In the genomic region with DNA sequence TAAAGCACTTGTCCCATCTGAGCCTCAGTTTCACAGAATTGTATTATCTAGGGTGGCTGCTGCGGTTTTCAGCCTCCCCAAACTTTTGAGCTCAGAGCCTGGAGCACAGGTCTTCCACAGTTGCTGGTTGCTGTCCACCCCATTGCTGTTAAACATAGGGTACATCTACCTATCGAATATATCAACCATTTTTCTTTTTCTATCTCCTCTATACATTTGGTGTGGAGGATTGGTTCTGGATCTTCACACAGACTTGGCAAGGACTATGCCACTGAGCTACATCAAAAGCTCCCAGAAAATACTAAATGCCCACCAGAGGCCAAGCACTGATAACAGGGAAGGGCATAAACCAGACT, we compare ENCODE assay signal across 8 mouse cellular contexts. TPM values are rescaled to one million over a fixed set of nuclear protein-coding genes. Genes with fewer than 3 reads are reported as not detected.
A peak's percentile ranks its signal among the peaks of the same experiment; 100 is the strongest.
DNase-seq lines count a peak whose midpoint lies in the region; TF ChIP-seq lines count a peak whose summit lies in the region.

No protein-coding gene starts in this region.

- peaks cover 17% of the 10 kb centered on the region for H3K4me1 ChIP-seq in heart, embryonic 10.5 days
- H3K4me1 ChIP-seq in E14TG2a.4 (replicated peaks; ENCODE audit: low read depth, low read length): peaks cover 21% of the 10 kb centered on the region
- peaks cover 15% of the 10 kb centered on the region for H3K4me1 ChIP-seq in hindbrain, embryonic 10.5 days (replicated peaks)
- peaks cover 58% of the 10 kb centered on the region for H3K4me1 ChIP-seq in megakaryocyte, embryonic 14.5 days

- 18% methylated on average over 2 of the region's 2 CpGs for WGBS in heart, embryonic 10.5 days
- WGBS in hindbrain, embryonic 10.5 days: 35% methylated on average over 2 of the region's 2 CpGs

- H3K9me3 ChIP-seq in heart, embryonic 10.5 days: no peaks in the 10 kb centered on the region
- H3K9me3 ChIP-seq in E14TG2a.4 (ENCODE audit: low read length): no peaks in the 10 kb centered on the region; the same call in 1 of the 2 replicates
- H3K9me3 ChIP-seq in hindbrain, embryonic 10.5 days: no peaks in the 10 kb centered on the region
- no peaks in the 10 kb centered on the region for H3K9me3 ChIP-seq in megakaryocyte, embryonic 14.5 days

- H3K27me3 ChIP-seq in heart, embryonic 10.5 days (ENCODE audit: insufficient read depth, poor library complexity, severe bottlenecking): no peaks in the 10 kb centered on the region
- peaks cover 36% of the 10 kb centered on the region for H3K27me3 ChIP-seq in E14TG2a.4 (ENCODE audit: insufficient read depth, low read length)
- no peaks in the 10 kb centered on the region for H3K27me3 ChIP-seq in hindbrain, embryonic 10.5 days (ENCODE audit: insufficient read depth, poor library complexity, severe bottlenecking)
- H3K27me3 ChIP-seq in megakaryocyte, embryonic 14.5 days (replicated peaks): no peaks in the 10 kb centered on the region

- DNase-seq in heart, embryonic 10.5 days (ENCODE audit: low spot score): no peak
- DNase-seq in heart, adult 11 months: no peak
- DNase-seq in hindbrain, embryonic 10.5 days (ENCODE audit: low spot score): no peak
- DNase-seq in urinary bladder, postnatal 25 days (ENCODE audit: low spot score): no peak
- no peak for DNase-seq in cerebellum, adult 8-10 months
- no peak for DNase-seq in left cerebral cortex, postnatal 4 days

- H3K4me3 ChIP-seq in heart, embryonic 10.5 days: peak overlapping the region; percentile 90
- H3K4me3 ChIP-seq in E14TG2a.4 (replicated peaks; ENCODE audit: low read length): peak overlapping the region; percentile 81
- H3K4me3 ChIP-seq in hindbrain, embryonic 10.5 days: peak overlapping the region; percentile 93
- peak overlapping the region; percentile 97 for H3K4me3 ChIP-seq in megakaryocyte, embryonic 14.5 days (replicated peaks)

- H3K27ac ChIP-seq in heart, embryonic 10.5 days: peak overlapping the region; percentile 98
- H3K27ac ChIP-seq in hindbrain, embryonic 10.5 days: peak overlapping the region; percentile 93

- intact Hi-C loops in left cerebral cortex, postnatal 4 days (cut with DNase I): no loop called here

- no peak for TF ChIP-seq CTCF in E14TG2a.4 (conservative IDR thresholded peaks at IDR 0.05; ENCODE audit: low read length)

- peaks cover 14% of the 10 kb centered on the region for H3K36me3 ChIP-seq in heart, embryonic 10.5 days
- H3K36me3 ChIP-seq in E14TG2a.4 (ENCODE audit: insufficient read depth, low read length): peaks cover 12% of the 10 kb centered on the region
- peaks cover 17% of the 10 kb centered on the region for H3K36me3 ChIP-seq in hindbrain, embryonic 10.5 days
- peaks cover 23% of the 10 kb centered on the region for H3K36me3 ChIP-seq in megakaryocyte, embryonic 14.5 days (replicated peaks; ENCODE audit: low read length)

RNA-seq across cellular contexts. Expression of a gene that starts 0.3 kb away (rescaled TPM):
- 64.8 and 68.6 TPM in 2 replicates for polyA plus RNA-seq in heart, embryonic 10.5 days (2016; fragmentation: Nextera tagmentation; extraction: Ambion mirVana)
- 71.9 and 75.6 TPM in 2 replicates for polyA plus RNA-seq in hindbrain, embryonic 10.5 days (2016; fragmentation: Nextera tagmentation; extraction: Ambion mirVana)
- 17.9 and 24.1 TPM in 2 replicates for polyA plus RNA-seq in megakaryocyte, embryonic 14.5 days (2012; ENCODE audit: insufficient read depth, low replicate concordance)
- 10 to 100 TPM; 48.2 to 50.9 TPM for total RNA-seq in left cerebral cortex, postnatal 4 days (2021)

RNA-seq across cellular contexts. Expression of a gene that starts 16.4 kb away (rescaled TPM):
- 10.2 and 17.0 TPM in 2 replicates for polyA plus RNA-seq in heart, embryonic 10.5 days (2016; fragmentation: Nextera tagmentation; extraction: Ambion mirVana)
- polyA plus RNA-seq in hindbrain, embryonic 10.5 days (2016; fragmentation: Nextera tagmentation; extraction: Ambion mirVana): 15.9 and 24.4 TPM in 2 replicates
- 20.5 and 26.4 TPM in 2 replicates for polyA plus RNA-seq in megakaryocyte, embryonic 14.5 days (2012; ENCODE audit: insufficient read depth, low replicate concordance)
- total RNA-seq in left cerebral cortex, postnatal 4 days (2021): 1 to 10 TPM; 2.8 to 4.0 TPM
